Mouse (Mus musculus): ENCODE measurements around the gene Nlrp1b.

The Nlrp1b gene

GRCm38 (mm10) chr11:71230684-71231480 is at the start of gene Nlrp1b:
Nlrp1b (minus strand) TSS chr11:71230733.
- in situ Hi-C loops (cut with MboI): no loop called here

GRCm38 (mm10) chr11:71261036-71261435 is 30.5 kb upstream of the Nlrp1b start:
- in situ Hi-C loops (cut with MboI): no loop called here

- in situ Hi-C loops (cut with MboI): no loop called here
Measured at GRCm38 (mm10) chr11:71251333-71251732, 20.8 kb upstream of the Nlrp1b start.

GRCm38 (mm10) chr11:71224614-71225013 is 5.9 kb downstream of the Nlrp1b start:
- in situ Hi-C loops (cut with MboI): no loop called here

- in situ Hi-C loops (cut with MboI): no loop called here
Measured at GRCm38 (mm10) chr11:71202703-71203102, 27.8 kb downstream of the Nlrp1b start.

DNA sequence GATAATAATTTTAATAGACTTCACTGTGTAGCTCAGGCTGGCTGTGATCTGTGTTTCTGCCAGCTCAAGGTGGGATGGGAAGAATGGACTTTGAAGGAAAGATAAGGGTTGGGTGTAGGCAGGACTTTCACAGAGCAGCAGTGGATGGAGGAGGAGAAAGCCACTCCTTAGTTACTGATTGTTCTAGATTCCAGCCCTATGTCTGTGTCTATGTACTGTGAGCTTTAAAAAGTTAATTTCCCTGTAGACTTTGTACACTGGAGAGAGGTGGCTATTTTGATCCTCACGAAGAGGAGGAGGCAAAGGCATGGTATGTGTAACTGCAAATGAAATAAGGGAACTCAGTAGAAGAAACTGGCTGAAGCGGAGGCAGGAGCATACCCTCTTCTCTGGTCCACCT is 31.2 kb downstream of the Nlrp1b start:
- in situ Hi-C loops (cut with MboI): no loop called here

GRCm38 (mm10) chr11:71169633-71170032 is 60.9 kb downstream of the Nlrp1b start:
- in situ Hi-C loops (cut with MboI): no loop called here

DNA sequence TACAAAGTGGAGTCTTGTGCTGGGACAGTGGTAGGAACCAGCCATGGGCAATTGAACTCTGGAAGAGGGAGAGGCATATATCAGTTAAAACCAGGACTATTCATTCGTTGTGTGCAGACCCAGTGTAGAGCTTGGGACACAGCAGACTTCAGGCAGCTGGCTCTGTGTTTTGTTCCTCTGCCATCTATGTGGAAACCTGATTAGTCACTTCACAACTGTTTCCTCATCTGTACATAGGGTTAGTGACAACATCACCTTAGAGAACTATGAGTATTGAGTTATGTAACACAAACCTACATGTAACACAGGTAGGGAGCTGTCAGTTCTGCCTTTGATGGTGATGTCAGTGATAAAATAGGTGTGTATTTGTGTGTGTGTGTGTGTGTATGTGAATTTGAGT is 66.4 kb downstream of the Nlrp1b start:
- in situ Hi-C loops (cut with MboI): no loop called here

DNA sequence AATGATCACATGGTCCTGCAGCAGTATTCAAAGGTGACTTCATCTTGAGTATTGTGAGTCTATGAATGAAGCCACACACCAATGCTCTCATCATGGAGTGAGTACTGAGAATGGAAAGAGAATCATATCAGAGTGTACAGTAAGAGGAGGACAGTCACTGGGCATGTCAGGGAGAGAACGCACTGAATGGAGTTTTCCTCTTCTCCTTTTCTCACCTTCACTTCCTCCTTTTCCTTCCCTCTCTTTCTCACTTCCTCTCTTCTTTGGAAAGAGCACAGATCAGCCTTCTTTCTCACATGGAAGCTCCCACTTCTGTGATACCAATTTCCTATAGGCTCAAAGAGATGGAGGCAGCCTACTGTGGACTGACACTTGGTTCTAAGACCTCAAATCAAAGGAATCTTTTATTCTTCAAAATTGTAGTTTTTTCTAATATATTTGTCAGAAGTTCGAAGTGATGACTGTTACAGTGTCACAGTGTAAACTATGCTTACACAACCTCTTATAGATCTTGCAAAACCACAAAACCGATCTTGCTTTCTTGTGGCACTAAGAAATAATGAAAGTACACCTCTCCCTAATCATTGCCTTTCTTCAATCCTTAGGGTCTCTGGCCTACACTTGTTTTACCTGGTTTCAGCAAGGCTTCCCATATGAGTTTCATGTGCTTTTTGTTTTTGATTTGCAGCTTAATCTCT is 70.9 kb downstream of the Nlrp1b start:
- in situ Hi-C loops (cut with MboI): no loop called here

DNA sequence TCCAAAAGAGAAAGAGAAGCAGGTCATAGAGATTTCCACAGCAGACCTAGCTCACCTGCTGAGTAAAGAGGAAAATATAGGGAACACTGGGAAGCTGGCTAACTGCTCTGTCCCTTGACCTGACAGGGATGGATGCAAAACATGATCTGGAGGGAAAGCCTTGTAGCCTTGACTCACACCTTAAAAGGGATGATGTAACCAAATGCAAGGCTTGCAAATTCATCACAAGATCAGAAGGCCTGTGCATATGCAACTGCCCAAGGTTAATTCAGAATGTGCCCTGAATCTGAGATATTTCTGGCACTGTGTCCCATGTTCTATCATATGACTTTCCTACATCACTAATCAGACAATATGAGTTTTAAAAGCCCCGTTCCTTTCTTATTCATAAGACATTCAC is 75.3 kb downstream of the Nlrp1b start:
- in situ Hi-C loops (cut with MboI): no loop called here

DNA sequence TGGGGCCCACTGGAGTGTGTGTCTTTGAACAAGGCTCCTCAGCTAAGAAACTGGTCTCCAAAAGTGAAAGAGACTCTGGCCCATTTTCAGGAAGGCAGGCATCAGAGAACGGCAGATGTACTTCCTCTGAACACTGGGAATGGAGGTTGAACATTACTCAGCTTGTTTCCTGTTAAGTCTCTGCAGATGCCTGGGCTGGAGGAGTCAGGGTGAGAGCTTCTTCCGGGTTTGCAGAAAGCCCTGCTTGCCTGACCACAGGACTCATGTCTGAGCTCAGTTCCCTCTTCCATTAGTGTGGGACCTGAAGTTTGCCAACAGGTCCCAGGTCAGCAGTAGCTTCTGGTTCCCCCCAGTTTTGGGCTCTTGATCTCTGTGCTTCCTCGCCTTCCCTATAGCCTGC is 85.9 kb downstream of the Nlrp1b start, which contains the start of gene Nlrp1a:
Nlrp1a (minus strand) TSS at position 44 of the 400 bp plus-strand sequence.
- in situ Hi-C loops (cut with MboI): no loop called here

DNA sequence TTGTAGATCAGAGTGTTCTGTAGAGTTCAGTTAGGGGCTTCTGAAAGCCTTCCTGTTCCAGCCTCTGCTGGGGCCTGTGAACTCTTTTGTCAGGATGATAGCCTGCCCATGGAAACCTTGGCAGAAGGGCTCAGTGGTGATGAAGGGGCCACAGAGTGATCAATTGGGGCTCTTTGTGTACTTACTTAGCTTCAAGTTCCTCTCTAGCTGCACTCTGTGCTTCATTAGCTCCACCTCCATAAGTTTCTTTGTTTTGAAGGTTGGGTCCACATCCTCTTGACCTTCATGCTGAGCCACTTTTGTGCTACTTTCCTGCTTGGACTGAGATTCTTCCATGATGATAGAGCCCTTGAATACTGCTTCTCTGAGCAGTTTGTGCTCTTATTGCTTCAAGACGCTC is 88.5 kb downstream of the Nlrp1b start:
- in situ Hi-C loops (cut with MboI): no loop called here

- in situ Hi-C loops (cut with MboI): no loop called here
Measured at GRCm38 (mm10) chr11:71107128-71107527, 123.4 kb downstream of the Nlrp1b start.

DNA sequence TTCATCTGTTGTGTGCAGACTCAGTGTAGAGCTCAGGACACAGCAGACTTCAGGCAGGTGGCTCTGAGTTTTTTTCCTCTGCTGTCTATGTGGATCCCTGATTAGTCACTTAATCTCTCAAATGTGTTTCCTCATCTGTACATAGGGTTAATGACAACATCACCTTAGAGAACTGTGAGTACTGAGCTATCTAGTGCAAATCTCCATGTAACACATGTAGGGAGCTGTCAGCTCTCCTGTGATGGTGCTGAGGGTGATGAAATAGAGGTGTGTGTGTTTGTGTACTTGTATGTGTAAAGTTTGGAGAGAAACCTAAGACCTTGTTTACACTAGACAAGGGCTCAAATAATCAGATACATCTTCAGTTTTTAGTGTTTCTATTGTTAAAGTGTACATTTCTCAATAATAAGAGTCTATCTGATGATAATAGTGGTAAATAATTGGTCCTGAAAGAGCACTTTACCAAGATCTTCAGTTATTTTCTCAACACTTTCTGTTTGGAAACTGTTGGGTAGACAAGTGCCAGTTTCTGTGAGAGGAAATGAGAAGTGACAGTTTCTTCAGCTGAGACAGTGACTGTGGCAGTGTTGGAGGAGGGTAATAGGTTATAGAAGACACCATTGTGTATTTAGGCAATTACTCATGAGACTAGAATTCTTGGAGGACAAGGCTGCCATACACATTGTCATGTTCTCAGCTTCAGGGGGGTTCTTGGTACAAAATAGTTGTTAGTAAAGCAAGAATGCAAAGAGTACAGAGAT is 124.1 kb downstream of the Nlrp1b start:
- in situ Hi-C loops (cut with MboI): no loop called here

DNA sequence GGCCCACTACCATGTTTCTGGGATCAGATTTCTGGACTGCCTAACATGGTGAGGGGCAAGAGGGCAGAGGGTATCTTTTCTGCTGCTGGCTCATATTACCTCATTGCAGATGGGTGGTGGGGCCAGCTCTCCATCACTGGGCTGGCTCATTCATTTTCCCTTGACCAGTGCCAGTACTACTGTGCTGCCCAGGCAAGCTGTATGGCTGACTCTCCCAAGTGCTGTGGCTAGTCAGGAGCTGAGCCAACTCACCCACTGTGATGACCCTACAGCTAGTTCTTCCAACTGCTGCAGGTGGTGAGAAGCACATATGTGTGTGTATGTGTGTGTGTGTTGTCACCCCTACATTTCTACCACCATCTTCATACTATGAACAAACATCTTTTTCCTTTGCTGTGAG is 126.6 kb downstream of the Nlrp1b start:
- in situ Hi-C loops (cut with MboI): no loop called here
